Mouse (Mus musculus): Measurements from ENCODE around the gene Pcdh15.

- TF ChIP-seq POLR2A (IDR thresholded peaks at IDR 0.05; ENCODE audit: borderline replicate concordance, low read depth, low read length) (no peak), CTCF (IDR thresholded peaks at IDR 0.05; ENCODE audit: low read depth, low read length) (no peak)
Observed at GRCm38 (mm10) chr10:74415949-74416348, 1316.8 kb downstream of the Pcdh15 start.

Measured in bone marrow macrophage, adult 2 months (primary cell).